Mouse (Mus musculus) thymus, adult 2 months (tissue): Measurements from ENCODE around the gene Tmem132d. TPM values are rescaled to one million over a fixed set of nuclear protein-coding genes. Genes with fewer than 3 reads are reported as not detected.

Experiments
- DNase-seq: peaks from one replicate; pipeline ENCODE4 v3.0.0; 2021
- H3K27ac ChIP-seq: fragments of 200-500 bp; 2 replicates; pipeline ENCODE4 v1.5.1; 2012; ENCODE audit warnings: low read length, control low read depth; ENCODE audit not compliant: control insufficient read depth, insufficient read depth
- H3K27me3 ChIP-seq: fragments of 200-500 bp; 2 replicates; pipeline ENCODE4 v1.6.1; 2012; ENCODE audit warnings: mild to moderate bottlenecking, low read length, moderate library complexity, mixed read lengths; ENCODE audit not compliant: control insufficient read depth, insufficient read depth
- H3K36me3 ChIP-seq: fragments of 200-500 bp; 2 replicates; pipeline ENCODE4 v1.6.1; 2012; ENCODE audit warnings: mild to moderate bottlenecking, low read length, moderate library complexity; ENCODE audit not compliant: control insufficient read depth, insufficient read depth
- H3K4me1 ChIP-seq: fragments of 200-500 bp; replicated peaks from 2 replicates; pipeline ENCODE4 v1.6.1; 2012; ENCODE audit warnings: low read length; ENCODE audit not compliant: control insufficient read depth, insufficient read depth
- H3K4me3 ChIP-seq: fragments of 200-500 bp; 2 replicates; pipeline ENCODE4 v1.5.1; 2012; ENCODE audit warnings: mild to moderate bottlenecking, low read length, control low read depth, moderate library complexity; ENCODE audit not compliant: control insufficient read depth, insufficient read depth
- CTCF ChIP-seq: fragments of 200-500 bp; IDR thresholded peaks from 2 replicates; pipeline ENCODE4 v1.5.1; 2012; ENCODE audit warnings: mild to moderate bottlenecking, control low read depth, low read length, moderate library complexity, borderline replicate concordance; ENCODE audit not compliant: control insufficient read depth, poor library complexity, insufficient read depth; ENCODE audit errors: extremely low read depth
- POLR2A ChIP-seq: fragments of 200-500 bp; IDR thresholded peaks from 2 replicates; pipeline ENCODE4 v1.6.1; 2012; ENCODE audit warnings: mild to moderate bottlenecking, low read length, control low read depth, moderate library complexity; ENCODE audit not compliant: control insufficient read depth, poor library complexity, insufficient read depth; ENCODE audit errors: extremely low read depth
- WGBS: fragments of 180-500 bp; shearing (Covaris S2); methylation state at CpG from one replicate; pipeline ENCODE4 v1.1.7; 2018; 5-methylcytosine and 5-hydroxymethylcytosine counted together
- polyA plus RNA-seq: library from polyadenylated mRNA; depleted of rRNA; stranded (reverse); fragments of >200 nt; gene quantifications from 2 replicates; pipeline ENCODE4 v1.2.3, GENCODE M21; 2012

The Tmem132d gene
- polyA plus RNA-seq, 1 experiment = 0.07 TPM

- no peak for DNase-seq
- no peaks in the 10 kb centered on the region for H3K27me3 ChIP-seq
- no peak for TF ChIP-seq CTCF
- TF ChIP-seq POLR2A = no peak
- no peaks in the 10 kb centered on the region for H3K4me1 ChIP-seq
- no peaks in the 10 kb centered on the region for H3K36me3 ChIP-seq
- no peak overlapping the region for H3K4me3 ChIP-seq
- WGBS = 76% methylated on average over 4 of the region's 4 CpGs
- H3K27ac ChIP-seq = no peak overlapping the region
These were observed 632.0 kb downstream of the Tmem132d start for GRCm38 (mm10) chr5:127800907-127801306.

- no peak overlapping the region for H3K27ac ChIP-seq
- H3K4me3 ChIP-seq = no peak overlapping the region
- no peaks in the 10 kb centered on the region for H3K27me3 ChIP-seq
- no peaks in the 10 kb centered on the region for H3K4me1 ChIP-seq
- H3K36me3 ChIP-seq = no peaks in the 10 kb centered on the region
- DNase-seq = no peak
- TF ChIP-seq POLR2A = no peak
- TF ChIP-seq CTCF = no peak
- WGBS = 87% methylated on average over 5 of the region's 5 CpGs
These were observed 651.7 kb downstream of the Tmem132d start for GRCm38 (mm10) chr5:127781221-127781620.

DNA sequence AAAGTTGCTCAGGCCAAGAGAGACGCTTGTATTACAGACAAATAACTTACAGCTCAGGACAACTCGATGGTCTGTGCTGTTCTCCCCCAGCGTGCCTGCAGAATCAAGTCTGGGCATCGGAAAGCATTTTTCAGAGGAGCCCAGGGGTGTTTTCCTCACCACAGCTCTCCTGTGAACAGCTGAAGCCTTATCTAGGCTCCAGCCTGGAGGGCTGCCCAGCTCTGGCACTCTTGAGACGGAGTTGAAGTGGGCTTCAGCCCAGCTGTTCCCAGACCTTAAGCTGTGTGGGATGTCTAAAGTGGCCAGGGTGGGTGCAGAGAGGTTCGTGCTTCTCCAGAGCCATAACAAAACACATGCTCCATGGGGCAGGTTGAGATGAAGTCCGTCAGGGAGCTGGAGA lies 657.1 kb downstream of the Tmem132d start:
- Histone ChIP-seq H3K27ac (no peak overlapping the region), H3K4me1 (no peaks in the 10 kb centered on the region), H3K27me3 (no peaks in the 10 kb centered on the region), H3K4me3 (no peak overlapping the region), H3K36me3 (no peaks in the 10 kb centered on the region)
- TF ChIP-seq POLR2A (no peak), CTCF (no peak)
- no peak for DNase-seq
- WGBS = 78% methylated on average over 7 of the region's 7 CpGs

DNA sequence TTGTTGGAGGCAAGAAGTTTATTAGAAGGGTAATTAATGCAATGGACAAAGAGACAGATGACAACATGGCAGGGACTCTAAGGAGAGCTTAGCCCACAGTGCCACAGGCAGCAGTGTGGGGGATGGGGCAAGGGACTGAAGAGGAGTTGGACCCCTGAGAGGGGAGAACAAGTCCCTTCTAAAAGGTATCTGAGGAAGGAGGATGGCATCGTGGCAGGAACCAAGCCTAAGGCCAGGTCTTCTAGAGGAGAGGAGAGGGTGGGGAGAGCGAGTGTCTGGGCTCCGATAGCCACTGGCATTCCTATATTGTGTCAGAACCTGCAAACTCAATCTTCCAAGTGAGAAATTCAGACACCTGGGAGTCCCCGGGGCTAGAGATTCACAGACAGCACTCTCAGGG lies 674.3 kb downstream of the Tmem132d start:
- no peaks in the 10 kb centered on the region for H3K27me3 ChIP-seq
- H3K4me3 ChIP-seq = no peak overlapping the region
- no peak for TF ChIP-seq CTCF
- TF ChIP-seq POLR2A = no peak
- no peak overlapping the region for H3K27ac ChIP-seq
- WGBS = 78% methylated on average over 4 of the region's 4 CpGs
- H3K4me1 ChIP-seq = no peaks in the 10 kb centered on the region
- no peaks in the 10 kb centered on the region for H3K36me3 ChIP-seq
- no peak for DNase-seq

DNA sequence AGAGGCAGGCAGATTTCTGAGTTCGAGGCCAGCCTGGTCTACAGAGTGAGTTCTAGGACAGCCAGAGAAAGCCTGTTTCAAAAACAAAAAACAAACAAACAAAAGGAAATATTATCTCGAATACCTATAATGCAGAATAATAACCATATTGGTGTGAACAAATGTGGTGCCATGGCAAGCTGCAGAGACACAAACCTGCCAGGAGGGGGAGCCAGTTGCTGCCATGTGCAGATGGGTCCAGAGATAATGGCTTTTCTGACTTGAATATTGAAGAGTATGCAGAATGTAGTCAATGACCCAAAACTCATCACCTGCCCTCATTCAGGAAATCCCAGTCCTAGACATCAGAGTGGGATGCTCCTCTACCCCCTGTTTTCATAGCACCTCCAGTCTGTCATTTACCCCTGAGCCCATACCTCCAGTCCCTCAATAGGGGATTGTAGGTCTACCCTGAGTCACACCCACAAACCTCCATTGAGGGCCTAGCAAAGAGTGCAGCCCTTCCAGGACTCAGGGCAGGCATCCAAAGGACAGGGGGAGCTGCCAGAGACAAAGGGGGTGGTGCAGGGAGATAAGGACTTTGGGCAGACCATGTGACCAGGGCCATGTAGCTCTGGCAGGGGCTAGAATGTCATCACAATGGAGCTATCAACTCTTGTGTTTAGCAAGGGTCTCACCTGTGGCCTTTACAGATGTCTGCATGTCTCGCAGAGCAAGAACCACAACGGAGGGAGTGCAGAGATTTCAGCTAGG lies 676.0 kb downstream of the Tmem132d start:
- no peak for DNase-seq
- no peak overlapping the region for H3K27ac ChIP-seq
- H3K4me1 ChIP-seq = no peaks in the 10 kb centered on the region
- H3K27me3 ChIP-seq = no peaks in the 10 kb centered on the region
- no peak overlapping the region for H3K4me3 ChIP-seq
- WGBS = 85% methylated on average over 4 of the region's 4 CpGs
- H3K36me3 ChIP-seq = no peaks in the 10 kb centered on the region
- TF ChIP-seq CTCF (no peak), POLR2A (no peak)

DNA sequence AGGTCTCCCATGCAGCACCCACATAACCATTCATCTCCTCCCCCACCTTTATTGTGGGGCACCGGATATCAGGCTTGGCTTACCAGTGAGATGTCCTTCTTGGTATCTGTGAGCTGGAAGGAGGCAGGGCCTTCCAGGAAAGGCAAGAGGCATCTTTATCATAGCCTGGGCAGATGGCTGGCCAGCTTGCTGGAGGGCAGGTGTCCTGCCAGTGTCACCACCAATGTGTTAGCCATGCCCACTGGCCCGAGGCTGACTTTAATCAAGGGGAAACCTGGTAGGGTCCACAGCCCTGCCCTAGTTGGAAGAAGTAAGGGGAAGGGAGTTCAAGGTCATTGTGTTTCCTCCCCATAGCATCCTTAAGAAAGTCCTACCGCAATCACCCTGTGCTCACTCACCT lies 676.9 kb downstream of the Tmem132d start:
- Histone ChIP-seq H3K4me1 (no peaks in the 10 kb centered on the region), H3K27ac (no peak overlapping the region), H3K36me3 (no peaks in the 10 kb centered on the region), H3K4me3 (no peak overlapping the region), H3K27me3 (no peaks in the 10 kb centered on the region)
- no peak for DNase-seq
- TF ChIP-seq CTCF (no peak), POLR2A (no peak)
- WGBS = 93% methylated on average over 3 of the region's 3 CpGs

- 88% methylated on average over 4 of the region's 4 CpGs for WGBS
- TF ChIP-seq CTCF = no peak
- TF ChIP-seq POLR2A = no peak
- no peak for DNase-seq
These were observed 677.3 kb downstream of the Tmem132d start for GRCm38 (mm10) chr5:127755594-127755993.

More at GRCm38 (mm10) chr5:127755594-127755993, 677.3 kb downstream of the Tmem132d start:
- H3K4me1 ChIP-seq = no peaks in the 10 kb centered on the region
- no peaks in the 10 kb centered on the region for H3K27me3 ChIP-seq
- no peaks in the 10 kb centered on the region for H3K36me3 ChIP-seq
- no peak overlapping the region for H3K27ac ChIP-seq
- no peak overlapping the region for H3K4me3 ChIP-seq
